Mouse (Mus musculus): ENCODE data around the gene Ank3. TPM values are rescaled to one million over a fixed set of nuclear protein-coding genes. Genes with fewer than 3 reads are reported as not detected.

Gene Ank3
- total RNA-seq, 2 experiments from 2014 or later: 77.7 to 83.4 TPM

GRCm38 (mm10) chr10:69987496-69987895 lies 588.9 kb downstream of the Ank3 start:
- no peak for DNase-seq
- intact Hi-C loops (cut with DNase I): no loop called here

- intact Hi-C loops (cut with DNase I): no loop called here
- DNase-seq: no peak
Observed at GRCm38 (mm10) chr10:69997082-69997481, 598.5 kb downstream of the Ank3 start.

GRCm38 (mm10) chr10:70004058-70004457 lies 605.5 kb downstream of the Ank3 start:
- DNase-seq: no peak
- intact Hi-C loops (cut with DNase I): no loop called here

- intact Hi-C loops (cut with DNase I): no loop called here
- no peak for DNase-seq
Observed at GRCm38 (mm10) chr10:70004831-70005230, 606.3 kb downstream of the Ank3 start.

GRCm38 (mm10) chr10:70006380-70006779 lies 607.8 kb downstream of the Ank3 start:
- intact Hi-C loops (cut with DNase I): no loop called here
- no peak for DNase-seq

- no peak for DNase-seq
- intact Hi-C loops (cut with DNase I): no loop called here
Observed at GRCm38 (mm10) chr10:70011738-70012137, 613.2 kb downstream of the Ank3 start.

- intact Hi-C loops (cut with DNase I): no loop called here
- no peak for DNase-seq
Observed at GRCm38 (mm10) chr10:70013931-70014330, 615.4 kb downstream of the Ank3 start.

- intact Hi-C loops (cut with DNase I): no loop called here
- no peak for DNase-seq
Observed at GRCm38 (mm10) chr10:70015201-70015600, 616.6 kb downstream of the Ank3 start.

- no peak for DNase-seq
- intact Hi-C loops (cut with DNase I): no loop called here
Observed at GRCm38 (mm10) chr10:70018691-70019090, 620.1 kb downstream of the Ank3 start.

GRCm38 (mm10) chr10:70021667-70022066 lies 623.1 kb downstream of the Ank3 start:
- peak; percentile 57 to 76 for DNase-seq
- intact Hi-C loops (cut with DNase I): loop anchor here (1.0 to 5.0 kb wide), 3 partner anchors 144 to 276 kb away; no protein-coding TSS in a partner anchor

GRCm38 (mm10) chr10:70022596-70022995 lies 624.0 kb downstream of the Ank3 start:
- DNase-seq: no peak
- intact Hi-C loops (cut with DNase I): loop anchor here (5.0 kb wide), 1 partner anchor 165 kb away; no protein-coding TSS in a partner anchor

GRCm38 (mm10) chr10:70023861-70024260 lies 625.3 kb downstream of the Ank3 start:
- intact Hi-C loops (cut with DNase I): loop anchor here (2.0 to 5.0 kb wide), 2 partner anchors 71 to 163 kb away; no protein-coding TSS in a partner anchor

GRCm38 (mm10) chr10:70031942-70032341 lies 633.4 kb downstream of the Ank3 start:
- DNase-seq: no peak
- intact Hi-C loops (cut with DNase I): no loop called here

More at GRCm38 (mm10) chr10:70023861-70024260, 625.3 kb downstream of the Ank3 start:
- no peak for DNase-seq

GRCm38 (mm10) chr10:70032982-70033381 lies 634.4 kb downstream of the Ank3 start:
- intact Hi-C loops (cut with DNase I): no loop called here
- DNase-seq: no peak

- intact Hi-C loops (cut with DNase I): no loop called here
- no peak for DNase-seq
Observed at GRCm38 (mm10) chr10:70033856-70034255, 635.3 kb downstream of the Ank3 start.

GRCm38 (mm10) chr10:70039871-70040291 lies 641.3 kb downstream of the Ank3 start:
- intact Hi-C loops (cut with DNase I): no loop called here
- DNase-seq: no peak

- intact Hi-C loops (cut with DNase I): no loop called here
- no peak for DNase-seq
Observed at GRCm38 (mm10) chr10:70041562-70041961, 643.0 kb downstream of the Ank3 start.

- no peak for DNase-seq
- intact Hi-C loops (cut with DNase I): no loop called here
Observed at GRCm38 (mm10) chr10:70045722-70046121, 647.1 kb downstream of the Ank3 start.

- DNase-seq: no peak
- intact Hi-C loops (cut with DNase I): no loop called here
Observed at GRCm38 (mm10) chr10:70049771-70050170, 651.2 kb downstream of the Ank3 start.

- intact Hi-C loops (cut with DNase I): no loop called here
- DNase-seq: no peak
Observed at GRCm38 (mm10) chr10:70055291-70055690, 656.7 kb downstream of the Ank3 start.

- DNase-seq: peak; percentile 21 to 37
- intact Hi-C loops (cut with DNase I): no loop called here
Observed at GRCm38 (mm10) chr10:70057064-70057463, 658.5 kb downstream of the Ank3 start.

- DNase-seq: no peak
- intact Hi-C loops (cut with DNase I): no loop called here
Observed at GRCm38 (mm10) chr10:70060021-70060688, 661.6 kb downstream of the Ank3 start.

GRCm38 (mm10) chr10:70060689-70061081 lies 662.1 kb downstream of the Ank3 start:
- intact Hi-C loops (cut with DNase I): no loop called here
- DNase-seq: no peak
